Mouse (Mus musculus): ENCODE measurements around the gene Cutc.

DNA sequence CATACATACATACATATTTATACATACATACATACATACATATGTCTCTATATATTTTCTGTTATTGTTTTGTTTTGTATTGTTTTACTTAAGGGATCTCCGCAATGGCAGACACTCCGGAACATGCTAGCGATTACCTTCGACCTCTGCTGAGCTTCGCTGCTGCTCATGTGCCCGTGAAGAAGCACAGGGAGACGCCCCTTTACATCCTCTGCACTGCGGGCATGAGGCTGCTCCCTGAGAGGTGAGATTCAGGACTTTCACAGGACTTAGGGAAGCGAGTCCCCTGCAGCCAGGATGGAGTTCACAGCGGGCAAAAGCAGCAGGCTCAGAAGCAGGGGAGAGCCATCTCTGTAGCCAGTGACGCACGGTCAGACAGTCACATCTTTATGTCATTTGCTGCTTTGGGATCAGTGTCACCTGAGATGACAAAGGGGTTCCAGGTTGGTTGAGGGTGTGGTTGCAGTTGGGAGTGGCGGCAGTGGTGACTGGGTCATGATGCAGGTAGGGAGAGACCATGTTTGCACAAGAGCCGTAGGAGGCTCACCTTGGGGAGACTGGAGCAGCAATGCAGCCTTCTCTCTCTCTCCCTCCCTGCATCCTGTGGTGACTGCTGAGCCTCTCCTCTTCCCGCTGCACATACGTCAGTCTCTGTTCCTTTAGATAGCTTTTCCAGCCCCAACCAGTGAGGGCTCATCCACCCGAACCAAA lies 47.9 kb upstream of the Cutc start:
- no peak for TF ChIP-seq POLR2A (IDR thresholded peaks at IDR 0.05; ENCODE audit: insufficient read depth, low read depth, low read length)
- no peak for TF ChIP-seq CTCF (IDR thresholded peaks at IDR 0.05)
- no peak for TF ChIP-seq EP300 (IDR thresholded peaks at IDR 0.05; ENCODE audit: insufficient read depth, low read depth, low read length)
